Mouse (Mus musculus) adrenal gland, postnatal 14 days (tissue): ENCODE data around the gene Tex37. TPM values are rescaled to one million over a fixed set of nuclear protein-coding genes. Genes with fewer than 3 reads are reported as not detected.

Experiments
- DNase-seq: peaks from one replicate; pipeline ENCODE4 v3.0.0; 2021; ENCODE audit warnings: mixed read lengths
- long read RNA-seq, 2 experiments: library from polyadenylated mRNA; stranded (forward); transcript quantifications; one replicate each; pipeline ENCODE4 v2.0.0; 2021
- total RNA-seq: library from RNA; stranded (reverse); gene quantifications from 2 replicates; pipeline ENCODE4 v1.2.3, GENCODE M21; 2021

Tex37 gene
- not detected in 2 replicates for total RNA-seq
- long read RNA-seq, experiment 1 = 0 reads
- long read RNA-seq, experiment 2 = 0 reads

DNA sequence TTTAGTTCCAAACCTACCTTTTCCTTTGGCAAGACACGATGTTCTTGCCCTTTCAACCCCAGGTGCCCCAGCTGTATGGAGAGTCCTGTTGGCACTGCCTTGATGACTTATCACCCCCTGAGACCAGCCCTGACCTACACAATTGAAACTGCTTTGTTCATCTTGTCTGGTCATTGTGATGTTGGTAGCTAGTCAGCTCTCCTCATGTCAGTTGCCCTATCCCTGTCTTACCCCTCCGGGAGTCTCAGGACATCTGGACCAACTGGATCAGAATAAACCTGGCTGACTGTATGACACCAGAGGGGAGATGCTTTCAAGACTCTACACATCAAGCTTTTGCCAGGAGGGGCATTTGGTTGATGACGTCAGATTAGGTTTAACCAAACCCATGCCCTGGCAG lies at the start of gene Tex37:
TSS of gene Tex37 (minus strand) at position 101 of the 400 bp plus-strand sequence.
- DNase-seq = no peak

DNA sequence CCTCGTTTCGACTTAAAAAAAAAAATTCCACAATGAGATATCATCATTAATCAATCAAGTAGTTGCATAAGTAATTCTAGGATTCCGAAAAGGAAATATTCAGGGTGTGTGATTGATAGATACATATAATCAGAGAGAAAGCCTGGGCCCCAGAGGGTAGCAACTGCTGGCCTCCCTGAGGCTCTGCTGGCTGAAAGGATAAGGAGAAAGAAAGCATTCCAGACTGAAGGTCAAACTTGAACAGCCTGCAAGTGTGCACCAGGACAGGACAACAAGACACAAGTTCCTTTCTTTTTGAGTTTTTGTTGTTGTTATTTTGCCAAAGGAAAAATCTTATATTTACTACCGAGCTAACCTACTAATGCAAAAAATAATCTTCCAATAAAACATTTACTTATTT lies 49.6 kb upstream of the Tex37 start:
- no peak for DNase-seq

GRCm38 (mm10) chr6:70967422-70967821 lies 48.7 kb upstream of the Tex37 start:
- no peak for DNase-seq

DNA sequence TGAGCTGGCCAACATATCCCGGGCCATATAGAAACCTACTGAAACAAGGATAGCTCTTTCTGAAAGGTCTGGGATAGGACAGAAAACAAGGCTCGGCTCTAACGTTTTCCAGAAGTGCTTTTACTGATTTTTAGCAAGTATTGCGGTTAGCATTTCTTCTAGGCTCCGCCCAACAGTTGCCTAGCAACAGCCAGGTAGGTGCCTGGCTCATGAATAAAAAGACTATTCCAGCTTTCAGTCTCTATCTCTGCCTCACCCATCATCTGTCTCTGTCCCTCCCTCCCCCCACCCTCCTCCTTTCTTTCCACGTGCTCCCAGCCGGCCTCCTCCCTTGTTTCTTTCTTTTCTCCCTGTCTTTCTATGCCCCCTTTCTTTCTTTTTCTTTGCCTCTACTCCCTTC lies 47.0 kb upstream of the Tex37 start:
- no peak for DNase-seq

DNA sequence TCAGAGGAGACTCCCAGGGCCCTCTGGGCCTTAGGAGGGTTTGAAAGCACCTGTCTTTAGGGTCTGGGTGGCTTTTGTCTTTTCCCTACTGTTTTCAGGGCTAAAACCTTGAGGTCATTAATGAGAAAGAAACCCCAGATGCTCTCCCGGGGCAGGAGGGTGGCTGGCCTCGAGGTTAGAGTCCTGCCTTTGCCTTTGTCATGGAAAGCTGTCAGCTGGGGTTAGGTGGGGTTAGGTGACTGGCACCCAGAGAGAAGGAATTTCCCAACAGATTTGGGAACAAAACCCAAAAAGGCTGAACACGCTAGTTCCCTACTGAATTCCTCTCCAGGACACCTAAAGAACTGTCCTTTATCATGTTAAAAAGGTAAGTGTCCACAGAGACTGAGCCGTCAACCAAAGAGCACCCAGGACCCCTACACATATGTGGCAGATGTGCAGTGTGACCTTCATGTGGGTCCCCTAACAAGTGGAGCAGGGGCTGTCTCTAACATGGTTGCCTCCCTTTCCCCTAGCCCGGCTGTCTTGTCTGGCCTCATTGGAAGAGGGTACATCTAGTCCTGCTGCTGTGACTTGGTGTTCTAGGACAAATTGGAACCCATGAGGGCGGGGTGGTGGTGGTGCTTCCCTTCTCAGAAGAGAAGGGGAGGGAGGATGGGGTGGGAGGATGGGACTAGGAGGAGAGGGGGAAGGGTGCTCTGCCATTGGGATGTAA lies 45.5 kb upstream of the Tex37 start:
- no peak for DNase-seq

DNA sequence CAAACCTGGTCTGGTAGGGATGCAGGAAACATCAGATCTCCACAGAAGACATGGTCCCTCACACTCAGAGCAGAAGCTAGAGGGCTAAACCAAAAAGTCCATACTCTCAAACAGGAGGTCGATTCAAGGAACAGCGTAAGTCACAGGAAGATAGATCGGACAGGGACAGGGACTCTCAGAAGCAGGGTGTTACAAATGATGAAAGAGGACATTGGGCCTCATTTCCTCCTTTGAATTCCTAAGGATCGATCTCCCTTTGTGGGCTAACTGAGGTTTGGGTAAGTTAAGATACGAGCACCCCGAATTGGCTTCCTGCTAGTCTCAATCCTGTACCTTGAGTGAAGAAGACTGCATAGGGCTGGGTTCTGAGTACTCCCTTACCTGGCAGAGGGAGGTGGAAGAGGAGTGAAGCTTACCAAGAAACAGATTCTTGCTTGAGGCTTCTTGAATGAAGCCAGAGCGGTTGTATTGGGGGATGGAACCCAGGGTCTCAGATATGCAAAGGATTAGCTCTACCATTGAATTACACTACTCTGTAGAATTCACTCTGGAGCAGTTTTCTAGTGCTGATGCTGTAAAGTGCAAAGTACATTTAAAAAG lies 38.7 kb upstream of the Tex37 start:
- DNase-seq = no peak

GRCm38 (mm10) chr6:70956936-70957335 lies 38.2 kb upstream of the Tex37 start:
- DNase-seq = no peak

- DNase-seq = no peak
These were observed 37.7 kb upstream of the Tex37 start, which contains the start of gene Foxi3 for GRCm38 (mm10) chr6:70956285-70956912. TSS of gene Foxi3 (plus strand) at chr6:70956531.

- DNase-seq = no peak
These were observed 37.1 kb upstream of the Tex37 start for GRCm38 (mm10) chr6:70955841-70956240.

DNA sequence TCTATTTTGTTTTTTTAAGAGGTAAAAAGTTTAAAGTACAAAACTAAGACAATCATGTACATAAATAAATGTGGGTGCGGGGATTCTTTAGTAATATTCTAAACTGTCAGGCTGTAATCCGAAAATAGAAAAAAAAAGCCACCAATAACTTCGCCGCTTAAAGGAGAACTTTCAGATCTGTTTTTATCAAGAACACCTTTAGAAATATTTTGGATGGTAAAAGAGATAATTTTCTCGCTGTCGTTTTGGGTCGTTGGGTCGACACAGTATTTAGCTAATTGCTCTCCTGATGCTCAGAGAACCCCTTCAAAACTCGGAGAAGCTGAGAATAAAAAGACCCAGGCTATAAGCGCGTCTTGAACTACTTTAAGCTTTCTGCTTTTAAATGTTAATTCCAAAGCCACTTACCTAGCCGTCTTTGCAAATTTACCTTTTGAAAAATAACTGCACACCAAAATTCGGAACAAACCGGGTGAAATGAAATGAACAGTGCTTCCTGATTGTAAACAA lies 36.6 kb upstream of the Tex37 start:
- no peak for DNase-seq

- DNase-seq = no peak
These were observed 35.3 kb upstream of the Tex37 start for GRCm38 (mm10) chr6:70954040-70954439.

- no peak for DNase-seq
These were observed 34.5 kb upstream of the Tex37 start for GRCm38 (mm10) chr6:70953274-70953673.

DNA sequence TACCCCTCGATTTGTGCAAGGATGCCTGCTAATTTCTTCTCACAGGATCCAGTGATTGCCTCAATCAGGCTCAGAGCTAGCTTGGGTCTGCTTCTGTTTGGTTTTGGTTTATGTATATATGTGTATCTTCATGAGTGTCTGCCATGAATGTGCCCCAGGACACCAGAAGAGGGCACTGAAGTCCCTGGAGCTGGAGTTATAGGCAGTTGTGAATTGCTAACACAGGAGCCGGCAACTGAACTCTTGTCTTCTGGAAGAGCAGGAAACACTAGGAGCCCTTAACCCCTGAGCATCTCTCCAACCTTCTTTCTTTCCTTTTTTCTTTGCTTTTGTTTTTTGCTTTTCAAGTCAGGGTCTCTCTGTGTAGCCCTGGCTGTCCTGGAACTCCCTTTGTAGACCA lies 13.1 kb upstream of the Tex37 start:
- no peak for DNase-seq

DNA sequence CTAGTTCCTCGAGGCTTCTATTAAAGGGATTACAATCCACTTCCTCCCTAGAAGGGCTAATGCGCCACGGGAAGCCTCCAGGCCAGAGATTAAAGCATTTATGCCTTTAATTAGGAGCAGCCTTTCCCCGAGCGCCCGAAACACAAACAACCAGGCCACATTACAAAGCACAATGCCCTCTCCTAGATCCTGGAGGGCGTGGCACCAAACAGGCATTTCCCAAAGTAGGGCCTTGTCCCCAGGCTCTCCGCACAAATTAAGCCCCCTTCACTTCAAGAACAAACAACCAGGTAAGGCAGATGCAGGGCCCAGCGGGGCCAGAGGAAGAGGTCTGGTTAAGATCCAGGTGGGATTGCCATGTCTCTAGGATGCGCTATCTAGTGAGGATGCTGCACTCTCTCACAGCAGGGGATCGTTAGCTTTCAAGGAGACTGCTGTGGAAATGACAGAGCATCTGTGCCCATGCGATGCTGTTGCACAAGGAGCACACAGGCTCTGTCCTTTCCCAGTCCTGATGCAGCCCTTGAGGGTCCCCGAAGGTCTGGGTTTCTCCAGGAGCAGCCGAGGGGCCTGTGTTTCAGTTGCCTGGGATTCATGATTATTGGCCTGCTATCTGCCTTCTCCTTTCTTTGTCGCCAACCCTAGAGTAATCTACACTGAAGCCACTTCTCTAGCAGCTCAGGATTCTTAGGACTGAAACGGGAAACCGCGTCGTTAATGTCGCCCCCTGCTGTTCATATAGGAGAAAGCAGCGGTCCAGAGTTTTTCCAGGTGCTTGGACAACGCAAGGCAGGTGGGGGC lies 2.7 kb upstream of the Tex37 start:
- DNase-seq = peak; percentile 47

- no peak for DNase-seq
These were observed 6.3 kb downstream of the Tex37 start for GRCm38 (mm10) chr6:70912396-70912765.

- DNase-seq = no peak
These were observed 6.9 kb downstream of the Tex37 start for GRCm38 (mm10) chr6:70911668-70912395.

- DNase-seq = no peak
These were observed 8.4 kb downstream of the Tex37 start for GRCm38 (mm10) chr6:70910285-70910684.

- no peak for DNase-seq
These were observed 9.2 kb downstream of the Tex37 start for GRCm38 (mm10) chr6:70909572-70909971.

DNA sequence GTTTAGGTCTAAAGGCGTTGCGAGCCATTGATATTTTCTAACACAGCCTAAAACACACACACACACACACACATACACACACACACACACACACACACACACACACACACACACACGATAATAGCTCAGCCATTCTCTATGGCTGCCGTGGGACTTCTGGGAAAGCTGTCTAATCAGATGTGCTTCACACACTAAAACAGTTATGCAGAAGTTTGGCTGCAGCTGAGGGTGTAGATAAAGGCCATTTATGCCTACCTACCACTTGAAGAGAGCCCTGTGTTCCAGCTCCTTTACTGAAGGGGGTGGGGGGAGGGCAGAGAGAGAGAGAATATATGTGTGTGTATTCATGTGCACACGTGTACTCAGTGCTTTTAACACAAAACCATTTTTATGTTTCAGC lies 15.0 kb downstream of the Tex37 start:
- no peak for DNase-seq

GRCm38 (mm10) chr6:70899594-70900003 lies 19.1 kb downstream of the Tex37 start:
- DNase-seq = no peak

DNA sequence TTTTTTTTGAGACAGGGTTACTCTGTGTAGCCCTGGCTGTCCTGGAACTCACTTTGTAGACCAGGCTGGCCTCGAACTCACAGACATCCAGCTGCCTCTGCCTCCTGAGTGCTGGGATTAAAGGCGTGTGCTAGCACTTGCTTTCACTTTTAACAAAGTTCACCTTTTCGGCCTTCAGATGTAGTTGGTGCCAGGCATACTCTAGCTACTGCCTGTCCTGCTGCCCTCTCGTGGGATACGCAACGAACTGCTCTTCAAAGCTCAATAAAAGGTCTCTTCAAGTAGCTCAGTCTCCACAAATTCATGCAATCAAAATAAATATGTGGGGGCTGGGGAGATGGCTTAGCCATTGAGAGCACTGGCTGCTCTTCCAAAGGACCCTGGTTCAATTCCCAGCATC lies 20.6 kb downstream of the Tex37 start:
- DNase-seq = no peak

- no peak for DNase-seq
These were observed 30.7 kb downstream of the Tex37 start for GRCm38 (mm10) chr6:70887993-70888392.
